Mouse (Mus musculus): ENCODE results near the gene Rap2b.

The Rap2b gene

GRCm38 (mm10) chr3:61361338-61361737 is at the start of gene Rap2b:
TSS of gene Rap2b (plus strand) at chr3:61361638.
- DNase-seq (ENCODE audit: low spot score), result no peak

GRCm38 (mm10) chr3:61315002-61315401 is 46.4 kb upstream of the Rap2b start:
- DNase-seq (ENCODE audit: low spot score), result no peak

GRCm38 (mm10) chr3:61320031-61320430 is 41.4 kb upstream of the Rap2b start:
- DNase-seq (ENCODE audit: low spot score), result peak; percentile 35

GRCm38 (mm10) chr3:61321632-61322031 is 39.8 kb upstream of the Rap2b start:
- no peak for DNase-seq (ENCODE audit: low spot score)

- no peak for DNase-seq (ENCODE audit: low spot score)
Observed at GRCm38 (mm10) chr3:61336205-61336604, 25.2 kb upstream of the Rap2b start.

- DNase-seq (ENCODE audit: low spot score), result no peak
Observed at GRCm38 (mm10) chr3:61337230-61337629, 24.2 kb upstream of the Rap2b start.

GRCm38 (mm10) chr3:61340321-61340720 is 21.1 kb upstream of the Rap2b start:
- no peak for DNase-seq (ENCODE audit: low spot score)

GRCm38 (mm10) chr3:61344031-61344430 is 17.4 kb upstream of the Rap2b start:
- DNase-seq (ENCODE audit: low spot score), result no peak

- no peak for DNase-seq (ENCODE audit: low spot score)
Observed at GRCm38 (mm10) chr3:61345636-61346035, 15.8 kb upstream of the Rap2b start.

- DNase-seq (ENCODE audit: low spot score), result no peak
Observed at GRCm38 (mm10) chr3:61348036-61348614, 13.3 kb upstream of the Rap2b start.

- no peak for DNase-seq (ENCODE audit: low spot score)
Observed at GRCm38 (mm10) chr3:61349433-61349832, 12.0 kb upstream of the Rap2b start.

- DNase-seq (ENCODE audit: low spot score), result no peak
Observed at GRCm38 (mm10) chr3:61355464-61355863, 6.0 kb upstream of the Rap2b start.

- no peak for DNase-seq (ENCODE audit: low spot score)
Observed at GRCm38 (mm10) chr3:61358107-61358506, 3.3 kb upstream of the Rap2b start.

- no peak for DNase-seq (ENCODE audit: low spot score)
Observed at GRCm38 (mm10) chr3:61358756-61359293, 2.6 kb upstream of the Rap2b start.

- no peak for DNase-seq (ENCODE audit: low spot score)
Observed at GRCm38 (mm10) chr3:61362821-61363160, 1.4 kb downstream of the Rap2b start.

- DNase-seq (ENCODE audit: low spot score), result peak; percentile 91
Observed at GRCm38 (mm10) chr3:61363161-61363988, 1.9 kb downstream of the Rap2b start.

- DNase-seq (ENCODE audit: low spot score), result peak; percentile 77
Observed at GRCm38 (mm10) chr3:61363989-61364660, 2.7 kb downstream of the Rap2b start.

- DNase-seq (ENCODE audit: low spot score), result no peak
Observed at GRCm38 (mm10) chr3:61364661-61364977, 3.2 kb downstream of the Rap2b start.

- DNase-seq (ENCODE audit: low spot score), result no peak
Observed at GRCm38 (mm10) chr3:61364978-61365778, 3.7 kb downstream of the Rap2b start.

GRCm38 (mm10) chr3:61365779-61366373 is 4.4 kb downstream of the Rap2b start, which contains the start of gene B430305J03Rik:
TSS of gene B430305J03Rik (minus strand) at chr3:61365951.
- no peak for DNase-seq (ENCODE audit: low spot score)

- DNase-seq (ENCODE audit: low spot score), result no peak
Observed at GRCm38 (mm10) chr3:61368446-61368845, 7.0 kb downstream of the Rap2b start.

- no peak for DNase-seq (ENCODE audit: low spot score)
Observed at GRCm38 (mm10) chr3:61376001-61376400, 14.6 kb downstream of the Rap2b start.

All from layer of hippocampus, adult 9-10 months (tissue).